Mouse (Mus musculus): ENCODE measurements around the gene Xrcc4. TPM values are rescaled to one million over a fixed set of nuclear protein-coding genes. Genes with fewer than 3 reads are reported as not detected.
"Not testable (repeated sequence)": the region's sequence is repeated elsewhere in the genome, so short reads cannot be mapped to it uniquely, and the experiment has no call there.

Xrcc4 gene
- total RNA-seq, 2 experiments from 2014 or later, result 4.1 to 14.8 TPM

DNA sequence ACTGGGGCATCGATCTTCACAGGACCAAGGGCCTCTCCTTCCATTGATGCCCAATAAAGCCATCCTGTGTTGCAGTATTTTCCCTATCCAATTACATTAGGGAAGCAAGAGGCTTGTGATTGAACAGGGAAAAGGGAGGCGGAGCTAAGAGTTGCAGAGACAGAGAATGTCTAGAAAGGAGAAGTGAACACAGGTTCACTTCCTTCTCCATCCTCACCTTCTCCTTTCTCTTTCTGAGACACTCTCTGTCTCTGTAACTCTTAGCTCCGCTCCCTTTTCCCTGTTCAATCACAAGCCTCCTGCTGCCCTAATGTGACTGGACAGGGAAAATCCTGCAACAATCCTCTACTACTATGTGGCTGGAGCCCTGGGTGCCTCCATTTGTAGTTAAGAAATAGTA is 254.9 kb downstream of the Xrcc4 start:
- ATAC-seq (replicated peaks; ENCODE audit: low FRiP score, low TSS enrichment, poor library complexity, severe bottlenecking), result no peak

DNA sequence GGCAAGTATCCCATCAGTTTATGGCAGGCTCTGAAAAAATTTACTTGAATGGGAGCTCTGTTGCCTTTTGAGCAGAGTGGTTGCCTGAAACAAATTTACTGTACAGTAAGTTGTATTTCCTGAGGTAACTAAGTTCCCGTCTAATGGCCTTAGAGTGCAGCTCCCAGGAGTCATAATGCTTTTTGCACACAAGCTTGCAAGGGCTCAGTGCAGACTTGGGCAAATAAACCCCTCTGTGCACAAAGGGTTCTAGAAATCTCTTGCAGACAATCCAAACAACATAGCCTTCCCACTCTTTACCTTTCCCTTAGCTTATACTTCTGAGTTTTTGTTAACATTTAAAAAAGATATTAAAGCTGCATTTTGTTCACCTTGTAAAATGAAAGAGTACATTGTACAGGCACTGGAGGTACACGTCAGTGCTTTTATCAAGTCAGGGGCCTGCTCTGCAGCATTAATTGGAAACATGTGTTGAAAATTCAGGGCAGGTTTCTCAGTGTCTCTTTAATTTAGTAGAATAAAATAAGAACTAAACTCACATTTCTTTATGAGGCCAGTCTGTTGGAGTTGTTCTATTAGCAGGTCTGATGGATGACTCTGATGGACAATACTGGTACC is 256.2 kb downstream of the Xrcc4 start:
- no peak for ATAC-seq (replicated peaks; ENCODE audit: low FRiP score, low TSS enrichment, poor library complexity, severe bottlenecking)

DNA sequence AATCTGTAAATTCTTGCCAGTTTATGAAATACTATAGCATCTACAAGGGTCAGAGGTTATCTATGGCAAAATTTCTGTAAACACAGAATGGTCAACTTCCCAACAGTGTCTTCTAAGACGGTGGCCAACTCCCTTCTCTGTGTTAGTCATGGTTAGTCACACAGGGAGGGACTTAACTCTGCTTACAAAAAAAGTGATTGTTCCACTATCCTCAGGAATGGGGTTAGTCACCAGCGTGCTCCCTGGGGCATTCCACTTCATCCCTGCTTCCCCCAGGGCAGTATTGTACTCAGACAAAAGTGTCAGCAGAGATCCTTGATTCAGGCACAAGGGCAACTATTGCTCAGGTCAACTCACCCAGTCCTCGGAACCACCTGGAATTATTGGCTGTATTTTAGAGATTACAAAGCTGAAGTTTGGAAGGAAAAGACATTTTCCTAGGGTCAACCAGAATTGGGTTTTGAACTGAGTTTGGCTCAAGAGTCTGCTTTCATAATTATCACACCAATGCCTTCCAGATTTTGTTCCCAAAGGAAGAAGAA is 260.9 kb downstream of the Xrcc4 start:
- no peak for ATAC-seq (replicated peaks; ENCODE audit: low FRiP score, low TSS enrichment, poor library complexity, severe bottlenecking)

DNA sequence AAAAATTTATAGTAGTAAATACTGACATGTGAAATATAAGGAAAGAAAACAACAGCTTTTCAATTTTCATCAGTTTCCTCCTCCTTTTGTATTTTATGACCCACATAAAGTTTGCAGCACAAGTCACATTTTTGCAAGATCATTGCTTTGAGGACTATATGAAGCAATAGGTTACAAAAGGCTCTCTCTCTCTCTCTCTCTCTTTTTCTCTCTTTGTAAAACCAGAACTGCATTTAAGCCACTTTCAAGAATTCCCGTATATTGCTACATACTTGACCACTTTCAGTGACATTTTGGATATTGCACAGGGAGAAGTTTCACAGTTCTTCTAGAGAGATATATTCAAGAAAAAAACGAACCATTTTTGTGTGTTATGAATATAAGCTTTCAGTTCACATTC is 261.6 kb downstream of the Xrcc4 start:
- no peak for ATAC-seq (replicated peaks; ENCODE audit: low FRiP score, low TSS enrichment, poor library complexity, severe bottlenecking)

DNA sequence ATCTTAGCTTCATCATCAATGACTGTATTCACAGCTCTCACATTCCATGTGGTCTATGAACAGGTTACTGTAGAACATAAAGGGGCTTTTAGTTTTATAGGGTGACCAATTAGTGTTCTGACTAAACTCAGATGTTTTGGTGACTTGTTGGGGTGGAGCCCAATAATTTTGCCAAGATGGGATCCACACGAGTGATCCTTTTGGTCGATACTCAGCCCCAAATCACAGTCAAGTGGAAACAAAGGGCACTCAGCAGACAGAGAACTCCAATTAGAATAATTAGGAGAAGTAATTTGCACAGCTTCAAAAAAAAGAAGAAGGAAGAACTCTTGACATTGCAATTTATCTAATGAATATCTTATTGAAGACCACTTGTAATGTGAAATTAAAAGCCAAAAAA is 274.9 kb downstream of the Xrcc4 start:
- no peak for ATAC-seq (replicated peaks; ENCODE audit: low FRiP score, low TSS enrichment, poor library complexity, severe bottlenecking)

DNA sequence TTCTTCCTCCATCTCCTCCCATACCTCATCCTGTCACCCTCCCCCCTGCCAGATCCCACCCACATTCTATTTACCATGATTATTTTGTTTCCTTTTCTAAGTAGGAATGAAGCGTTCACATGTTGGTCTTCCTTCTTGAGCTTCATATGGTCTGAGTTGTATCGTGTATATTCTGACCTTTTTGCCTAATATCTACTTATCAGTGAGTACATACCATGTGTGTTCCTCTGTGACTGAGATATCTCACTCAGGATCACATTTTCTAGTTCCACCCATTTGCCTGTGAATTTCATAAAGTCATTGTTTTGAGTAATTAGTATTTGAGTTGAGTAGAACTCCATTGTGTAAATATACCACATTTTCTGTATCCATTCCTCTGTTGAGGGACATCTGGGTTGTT is 277.2 kb downstream of the Xrcc4 start:
- ATAC-seq (replicated peaks; ENCODE audit: low FRiP score, low TSS enrichment, poor library complexity, severe bottlenecking), result no peak

DNA sequence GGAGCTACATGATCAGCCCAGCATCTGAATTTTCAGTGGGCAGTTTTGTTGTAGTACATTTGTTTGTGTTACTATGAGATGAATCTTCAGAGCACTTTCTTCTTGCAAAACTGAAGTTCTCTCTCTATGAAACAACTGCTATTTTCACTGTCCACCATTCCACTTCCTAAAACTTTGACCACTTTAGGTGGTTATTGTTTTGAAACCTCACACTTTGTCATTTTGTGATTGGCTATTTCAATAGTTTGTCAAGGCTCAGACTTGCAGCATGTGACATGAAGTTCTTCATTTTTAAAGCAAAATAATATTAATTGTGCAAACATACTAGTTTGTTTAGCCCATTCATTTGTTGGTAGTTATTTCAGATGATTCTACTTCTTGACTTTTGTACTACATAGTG is 280.4 kb downstream of the Xrcc4 start:
- no peak for ATAC-seq (replicated peaks; ENCODE audit: low FRiP score, low TSS enrichment, poor library complexity, severe bottlenecking)

DNA sequence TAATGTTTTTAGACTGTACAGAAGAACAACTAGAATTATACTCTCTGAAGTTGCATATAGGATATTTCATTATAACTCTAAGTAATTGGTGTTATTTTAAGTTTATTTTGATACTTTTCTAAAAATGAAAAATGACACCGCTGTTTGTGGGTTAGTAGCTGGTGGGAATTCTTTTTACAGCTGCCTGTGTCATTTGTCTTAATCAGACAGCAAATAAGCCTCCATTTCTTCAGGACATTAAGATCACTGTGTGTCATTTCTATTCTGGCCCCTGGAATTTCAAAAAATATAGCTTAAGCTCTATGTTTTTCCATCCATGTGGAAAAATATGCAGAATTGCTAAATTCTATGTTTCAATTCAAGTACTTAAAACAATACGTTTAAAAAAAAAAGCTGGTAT is 287.5 kb downstream of the Xrcc4 start:
- no peak for ATAC-seq (replicated peaks; ENCODE audit: low FRiP score, low TSS enrichment, poor library complexity, severe bottlenecking)

DNA sequence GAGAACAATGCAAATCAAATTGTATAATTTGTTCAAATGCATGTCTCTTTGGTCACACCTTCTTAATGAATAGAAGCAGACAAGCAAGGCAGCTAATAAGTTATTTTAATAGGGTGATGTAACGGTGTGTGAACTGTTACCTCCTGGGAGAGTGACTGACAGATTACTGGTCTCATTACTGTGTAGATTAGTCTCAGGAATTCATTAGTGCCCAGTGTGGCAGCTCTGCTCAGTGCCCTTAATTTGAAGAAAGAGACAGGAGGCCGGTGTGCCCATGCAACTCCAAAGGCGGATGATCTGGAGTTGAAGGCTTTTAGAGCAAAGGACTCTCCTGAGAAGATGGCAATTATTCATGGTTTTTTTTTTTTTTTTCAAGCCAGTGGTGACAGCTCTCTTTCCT is 291.7 kb downstream of the Xrcc4 start:
- no peak for ATAC-seq (replicated peaks; ENCODE audit: low FRiP score, low TSS enrichment, poor library complexity, severe bottlenecking)

DNA sequence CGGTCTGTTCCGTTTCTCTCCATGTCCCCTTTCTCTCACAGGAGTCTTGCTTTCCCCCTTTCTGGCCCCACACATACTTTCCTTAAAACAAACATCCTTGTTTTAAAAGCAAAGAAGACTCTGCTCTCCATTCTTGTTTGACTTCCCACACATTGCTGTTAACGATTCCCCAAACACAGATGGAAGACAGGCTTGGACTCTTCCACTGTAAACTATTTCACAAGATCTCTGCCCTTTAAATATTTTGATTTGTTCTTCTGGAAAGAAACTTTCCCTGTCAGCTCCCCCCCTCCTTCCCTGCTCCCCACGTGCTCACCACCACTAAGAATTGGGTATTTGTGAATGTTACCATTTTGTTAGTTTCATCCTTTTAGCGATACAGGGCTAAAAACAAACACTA is 297.9 kb downstream of the Xrcc4 start:
- no peak for ATAC-seq (replicated peaks; ENCODE audit: low FRiP score, low TSS enrichment, poor library complexity, severe bottlenecking)

DNA sequence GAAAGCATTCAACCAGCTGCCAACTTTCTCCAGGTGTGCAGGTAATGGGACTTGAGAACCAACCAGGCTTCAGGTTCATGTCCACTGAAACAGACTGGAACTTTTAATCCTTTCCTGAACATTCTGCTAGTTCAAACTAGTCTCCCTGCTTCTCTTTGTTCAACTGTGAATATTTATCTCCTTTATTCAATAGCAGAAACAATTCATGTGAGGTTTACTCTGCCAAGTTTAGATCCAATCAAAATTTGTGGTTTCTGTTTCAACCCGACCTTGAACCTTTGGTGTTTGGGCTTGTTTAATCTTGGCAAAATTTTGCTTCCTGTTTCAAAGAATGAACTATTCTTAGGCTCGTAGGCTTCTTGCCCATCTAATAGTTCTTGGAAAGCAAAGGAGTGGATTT is 306.5 kb downstream of the Xrcc4 start:
- ATAC-seq (replicated peaks; ENCODE audit: low FRiP score, low TSS enrichment, poor library complexity, severe bottlenecking), result no peak

DNA sequence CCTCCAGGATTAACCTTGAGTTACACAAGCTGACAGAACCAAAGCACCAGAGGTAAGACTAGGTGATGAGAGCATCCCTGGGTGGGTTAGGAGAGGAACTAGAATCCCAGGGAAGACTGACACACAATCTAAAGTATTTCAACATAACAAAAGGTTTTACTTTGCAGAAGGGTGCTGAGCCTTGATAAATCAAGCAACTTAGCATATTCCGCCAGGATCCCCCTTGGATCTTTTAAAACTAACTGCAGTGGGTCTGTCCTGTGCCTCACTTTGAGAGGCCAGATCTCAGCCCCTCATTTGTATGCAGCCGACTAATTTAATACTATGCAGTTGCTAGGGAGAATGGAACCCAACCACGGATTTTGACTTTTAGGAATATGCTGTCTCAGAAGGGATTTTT is 309.1 kb downstream of the Xrcc4 start:
- no peak for ATAC-seq (replicated peaks; ENCODE audit: low FRiP score, low TSS enrichment, poor library complexity, severe bottlenecking)

DNA sequence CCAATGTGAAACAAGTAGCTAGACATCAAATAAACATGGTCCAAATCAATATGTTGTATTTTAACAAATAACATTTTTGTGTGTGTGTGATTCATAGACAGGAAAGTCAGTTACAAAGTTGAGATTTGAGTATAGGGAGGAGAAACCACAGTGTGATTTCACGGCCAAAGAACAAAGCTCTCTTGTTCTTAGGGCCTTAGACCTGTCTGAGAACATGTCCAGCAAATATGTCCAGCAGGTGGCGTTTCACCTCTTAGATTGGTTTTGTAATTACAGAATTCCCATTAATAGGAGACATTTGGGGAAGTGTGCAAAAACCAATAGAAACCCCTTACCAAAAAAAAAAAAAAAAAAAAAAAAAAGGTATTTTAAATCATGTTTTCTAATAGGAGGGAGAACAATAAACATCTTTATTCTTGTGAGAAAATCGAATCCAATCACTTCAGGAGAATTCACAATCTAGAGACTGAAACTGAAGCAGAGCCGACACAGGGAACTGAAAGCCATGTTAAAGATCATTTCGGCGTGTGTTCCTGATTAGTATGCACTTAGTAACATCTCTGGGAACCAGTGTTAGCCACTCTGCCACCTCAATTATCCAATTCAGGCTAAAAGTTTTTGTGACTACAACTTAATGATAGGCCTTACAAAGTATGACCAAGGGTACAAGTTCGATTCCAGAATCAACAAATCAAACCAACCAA is 310.0 kb downstream of the Xrcc4 start:
- ATAC-seq (replicated peaks; ENCODE audit: low FRiP score, low TSS enrichment, poor library complexity, severe bottlenecking), result 0 out of 2 replicates have a peak, but pooled peaks have one; percentile 41

DNA sequence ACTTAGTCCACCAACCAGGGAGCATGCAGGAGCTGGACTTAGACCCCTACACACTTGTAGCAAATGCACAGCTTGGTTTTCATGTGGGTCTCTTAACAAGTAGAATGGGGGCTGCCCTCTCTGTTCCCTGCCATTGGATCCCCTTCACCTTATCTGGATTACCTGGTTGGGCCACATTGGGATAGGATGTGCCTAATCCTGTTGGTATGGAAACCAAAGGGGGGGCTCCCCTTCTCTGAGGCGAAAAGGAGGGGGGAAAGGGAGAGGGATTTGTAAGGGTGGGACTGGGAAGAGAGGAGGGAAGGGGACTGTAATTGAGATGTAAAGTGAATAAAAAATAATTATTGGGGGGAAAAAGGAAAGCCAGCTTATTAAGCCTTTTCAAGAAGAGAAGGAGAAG is 311.6 kb downstream of the Xrcc4 start:
- no peak for ATAC-seq (replicated peaks; ENCODE audit: low FRiP score, low TSS enrichment, poor library complexity, severe bottlenecking)

DNA sequence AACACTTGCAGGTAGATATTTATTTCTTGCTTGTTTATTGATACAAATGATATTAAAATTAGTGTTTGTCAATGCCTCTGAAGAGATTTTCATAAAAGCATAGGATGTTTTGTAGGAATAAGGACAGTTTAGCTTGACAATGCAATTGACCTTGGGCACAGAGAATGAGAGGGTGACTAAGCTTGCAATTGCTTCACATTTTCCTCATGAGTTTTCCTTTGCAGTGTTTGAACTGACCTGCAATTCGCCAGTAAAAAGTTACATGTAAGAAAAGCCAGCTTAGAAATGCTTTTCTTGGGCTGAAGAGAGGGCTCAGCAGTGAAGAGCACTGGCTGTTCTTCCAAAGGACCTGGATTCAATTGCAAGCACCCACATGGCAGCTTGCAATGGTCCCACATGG is 312.3 kb downstream of the Xrcc4 start:
- no peak for ATAC-seq (replicated peaks; ENCODE audit: low FRiP score, low TSS enrichment, poor library complexity, severe bottlenecking)

DNA sequence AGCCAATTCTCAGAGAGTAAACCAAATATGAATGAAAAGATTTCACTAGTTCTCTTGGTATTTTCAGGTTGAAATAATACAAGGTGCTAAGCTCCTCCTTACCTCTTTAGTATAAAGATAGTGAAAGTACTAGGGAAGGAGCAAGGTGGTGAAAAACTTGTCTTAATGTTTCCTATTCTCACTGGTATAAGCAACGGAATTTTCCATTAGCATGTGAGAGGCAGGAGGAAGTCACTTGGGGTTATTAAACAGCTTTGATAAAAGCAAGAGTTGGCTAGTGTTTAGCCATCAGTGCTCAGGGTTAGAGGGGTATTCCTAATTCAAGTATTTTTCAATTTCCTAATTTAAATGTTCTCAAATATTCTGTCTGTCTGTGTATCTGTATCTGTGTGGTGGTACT is 322.9 kb downstream of the Xrcc4 start:
- ATAC-seq (replicated peaks; ENCODE audit: low FRiP score, low TSS enrichment, poor library complexity, severe bottlenecking), result no peak

DNA sequence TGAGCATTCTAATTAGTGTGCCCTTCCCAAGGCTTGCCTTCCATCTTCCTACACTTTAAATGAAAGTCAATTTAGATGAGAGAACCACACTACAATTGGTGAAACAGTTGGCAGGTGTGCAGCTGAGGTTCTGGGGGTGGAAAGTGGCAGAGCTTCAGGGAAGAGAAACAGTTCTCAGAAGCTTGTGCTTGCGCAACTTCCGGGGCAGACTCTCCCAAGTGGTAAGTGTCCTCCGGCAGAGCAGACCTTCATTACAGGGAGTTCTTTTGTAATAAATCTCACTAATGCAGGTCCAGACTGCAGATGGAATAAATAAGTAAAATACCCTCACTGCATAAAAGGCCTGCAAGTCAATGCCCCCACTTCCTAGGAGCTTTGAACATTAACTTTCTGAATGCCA is 323.4 kb downstream of the Xrcc4 start:
- ATAC-seq (replicated peaks; ENCODE audit: low FRiP score, low TSS enrichment, poor library complexity, severe bottlenecking), result no peak

DNA sequence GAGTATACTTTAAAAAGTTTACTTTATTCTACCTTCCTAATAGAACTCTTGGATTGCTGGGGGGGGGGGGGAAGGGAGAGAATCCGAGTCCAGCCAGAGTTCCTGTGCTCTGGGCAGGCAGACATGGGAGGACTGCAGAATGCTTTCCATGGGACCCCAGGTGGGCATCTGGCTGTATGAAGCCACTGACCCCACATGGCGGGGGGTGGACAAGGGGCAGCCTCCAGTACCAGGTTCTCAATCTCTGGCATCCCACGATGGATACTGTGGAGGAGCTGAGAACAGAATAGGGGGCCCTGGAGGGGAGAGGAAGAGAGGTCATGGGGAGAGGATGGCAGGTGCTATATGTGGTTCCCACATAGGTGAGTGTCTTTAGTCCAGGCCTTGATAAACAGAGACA is 327.1 kb downstream of the Xrcc4 start:
- no peak for ATAC-seq (replicated peaks; ENCODE audit: low FRiP score, low TSS enrichment, poor library complexity, severe bottlenecking)

DNA sequence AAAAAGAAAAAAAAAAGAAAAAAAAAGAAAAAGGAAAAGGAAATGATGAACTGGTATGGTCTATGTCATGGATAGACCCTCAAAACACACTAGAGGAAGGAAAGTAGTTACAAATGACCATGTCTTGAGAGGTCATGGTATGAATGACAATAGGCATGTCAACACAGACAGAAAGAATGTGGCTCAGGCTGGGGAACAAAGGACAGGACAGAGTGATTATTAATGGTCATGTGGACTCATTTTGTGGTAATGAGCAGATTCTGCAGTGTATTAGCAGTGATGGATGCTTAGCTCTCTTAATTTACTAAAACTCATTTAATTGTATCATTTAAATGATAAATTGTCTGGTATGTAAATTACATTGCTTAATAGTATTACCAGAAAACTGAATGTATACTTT is 333.1 kb downstream of the Xrcc4 start:
- ATAC-seq (replicated peaks; ENCODE audit: low FRiP score, low TSS enrichment, poor library complexity, severe bottlenecking), result no peak

DNA sequence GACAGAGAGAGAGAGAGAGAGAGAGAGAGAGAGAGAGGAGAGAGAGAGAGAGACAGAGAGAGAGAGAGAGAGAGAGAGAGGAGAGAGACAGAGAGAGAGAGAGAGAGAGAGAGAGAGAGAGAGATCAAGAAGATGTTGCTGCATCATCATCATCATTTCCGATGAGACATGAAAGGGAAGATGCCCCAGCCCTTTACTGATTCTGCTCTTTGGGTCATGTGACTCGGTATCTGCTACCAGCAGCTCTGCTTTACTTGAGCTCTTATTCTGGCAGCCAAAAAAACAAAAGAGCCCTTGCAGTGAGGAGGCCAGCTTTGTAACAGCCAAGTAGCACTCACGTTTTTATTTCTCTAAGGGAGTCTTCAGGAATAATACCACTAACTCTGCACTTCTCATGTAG is 338.8 kb downstream of the Xrcc4 start:
- not testable (repeated sequence) for ATAC-seq (replicated peaks; ENCODE audit: low FRiP score, low TSS enrichment, poor library complexity, severe bottlenecking)

DNA sequence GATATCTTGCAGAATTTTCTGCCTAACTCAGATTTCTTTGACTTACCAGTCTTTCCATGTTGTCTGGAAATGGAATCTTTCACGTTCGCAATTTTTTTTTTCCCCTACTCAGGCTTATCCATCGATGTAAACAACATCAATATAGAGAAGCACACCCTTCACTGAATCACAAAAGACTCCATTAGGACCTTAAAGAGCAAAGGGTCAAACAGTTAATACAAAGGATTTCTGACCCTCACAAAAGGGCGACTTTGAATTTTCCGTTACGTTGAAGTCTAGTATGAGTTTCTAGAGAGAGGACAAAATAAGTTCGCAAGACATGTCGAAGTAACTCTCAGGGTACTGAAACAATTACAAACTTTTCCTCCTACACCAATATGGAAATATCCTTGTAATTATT is 346.2 kb downstream of the Xrcc4 start:
- no peak for ATAC-seq (replicated peaks; ENCODE audit: low FRiP score, low TSS enrichment, poor library complexity, severe bottlenecking)

All from megakaryocyte-erythroid progenitor cell, adult 5-6 weeks (primary cell).